Comparison of ENCODE assay signal across 18 mouse cellular contexts in genomic region chr5:92842881-92843280, GRCm38 (mm10).
DNase-seq lines count a peak whose midpoint lies in the region; ATAC-seq and TF ChIP-seq lines count a peak whose summit lies in the region.
"Had no signal": no experiment of that assay in that cellular context is flagged by ENCODE, and none has a peak within 500 bp of the region (broad histone marks: within the 10 kb centered on the region; RNA-seq: fewer than 3 reads in every experiment).

No protein-coding gene starts in this region.

- H3K4me2 ChIP-seq in intestine, embryonic 14.5 days (ENCODE audit: low read length): no peak overlapping the region
- no peak overlapping the region for H3K4me2 ChIP-seq in intestine, postnatal 0 days (replicated peaks; ENCODE audit: low read depth)
- H3K4me2 ChIP-seq in intestine, embryonic 15.5 days (replicated peaks): no peak overlapping the region
- H3K4me2 ChIP-seq: embryonic facial prominence, embryonic 15.5 days; limb, embryonic 15.5 days had no signal

- no peak overlapping the region for H3K9ac ChIP-seq in intestine, embryonic 14.5 days (ENCODE audit: low read length)
- no peak overlapping the region for H3K9ac ChIP-seq in intestine, postnatal 0 days (ENCODE audit: low read depth, low read length)
- no peak overlapping the region for H3K9ac ChIP-seq in intestine, embryonic 15.5 days
- H3K9ac ChIP-seq: embryonic facial prominence, embryonic 15.5 days; limb, embryonic 15.5 days; liver, postnatal 0 days; midbrain, embryonic 12.5 days had no signal

- peaks cover 26% of the 10 kb centered on the region for H3K4me1 ChIP-seq in intestine, embryonic 14.5 days (replicated peaks; ENCODE audit: control insufficient read depth, insufficient read depth, low read length)
- peaks cover 8% of the 10 kb centered on the region; the same call in 1 of the 2 replicates for H3K4me1 ChIP-seq in intestine, postnatal 0 days (replicated peaks; ENCODE audit: control insufficient read depth, insufficient read depth, low read length)
- peaks cover 22% of the 10 kb centered on the region for H3K4me1 ChIP-seq in intestine, embryonic 15.5 days (replicated peaks)
- H3K4me1 ChIP-seq: embryonic facial prominence, embryonic 15.5 days had no signal

- no peak overlapping the region for H3K4me3 ChIP-seq in intestine, embryonic 14.5 days (ENCODE audit: low read depth, low read length)
- no peak overlapping the region for H3K4me3 ChIP-seq in intestine, postnatal 0 days (ENCODE audit: low read depth, low read length)
- H3K4me3 ChIP-seq in intestine, embryonic 15.5 days (replicated peaks): no peak overlapping the region
- H3K4me3 ChIP-seq: embryonic facial prominence, embryonic 15.5 days; heart, adult 2 months; limb, embryonic 15.5 days; midbrain, embryonic 12.5 days; myocyte had no signal

- H3K36me3 ChIP-seq in intestine, embryonic 14.5 days (ENCODE audit: control insufficient read depth, insufficient read depth, low read length): no peaks in the 10 kb centered on the region
- H3K36me3 ChIP-seq in intestine, postnatal 0 days (ENCODE audit: control insufficient read depth, insufficient read depth): peaks cover 3% of the 10 kb centered on the region; the same call in 1 of the 2 replicates
- H3K36me3 ChIP-seq in intestine, embryonic 15.5 days: no peaks in the 10 kb centered on the region
- H3K36me3 ChIP-seq: embryonic facial prominence, embryonic 15.5 days; limb, embryonic 15.5 days; midbrain, embryonic 12.5 days had no signal

- ATAC-seq in intestine, embryonic 14.5 days (replicated peaks; ENCODE audit: low FRiP score, low TSS enrichment, low read depth): no peak
- ATAC-seq in intestine, postnatal 0 days: no peak
- ATAC-seq in intestine, embryonic 15.5 days: no peak
- ATAC-seq: inflammation-experienced regulatory T-cells, adult 6 months; liver, postnatal 0 days had no signal

- DNase-seq in intestine, embryonic 14.5 days (ENCODE audit: low spot score): no peak
- peak; percentile 29 for DNase-seq in kidney, postnatal 14 days
- DNase-seq in lung, postnatal 14 days: peak; percentile 37
- no peak for DNase-seq in testis, postnatal 14 days (ENCODE audit: low spot score)
- no peak for DNase-seq in right cerebral cortex, postnatal 14 days
- DNase-seq: adrenal gland, postnatal 10 days; cerebellum, adult 2 months; gastrocnemius, postnatal 10 days; heart, postnatal 4 days; liver, postnatal 0 days had no signal

- WGBS in intestine, embryonic 14.5 days: 44% methylated on average over 3 of the region's 3 CpGs
- WGBS in intestine, postnatal 0 days: 53% methylated on average over 3 of the region's 3 CpGs
- 47% methylated on average over 3 of the region's 3 CpGs for WGBS in intestine, embryonic 15.5 days

- H3K9me3 ChIP-seq in intestine, embryonic 14.5 days (ENCODE audit: control insufficient read depth, low read length): no peaks in the 10 kb centered on the region
- no peaks in the 10 kb centered on the region for H3K9me3 ChIP-seq in intestine, postnatal 0 days (ENCODE audit: control insufficient read depth)
- H3K9me3 ChIP-seq in intestine, embryonic 15.5 days: no peaks in the 10 kb centered on the region
- H3K9me3 ChIP-seq: embryonic facial prominence, embryonic 15.5 days; limb, embryonic 15.5 days; midbrain, embryonic 12.5 days had no signal

- H3K27me3 ChIP-seq in intestine, embryonic 14.5 days (replicated peaks; ENCODE audit: control insufficient read depth, insufficient read depth, low read length): no peaks in the 10 kb centered on the region
- no peaks in the 10 kb centered on the region for H3K27me3 ChIP-seq in intestine, postnatal 0 days (replicated peaks; ENCODE audit: control insufficient read depth, insufficient read depth, low read length)
- H3K27me3 ChIP-seq in intestine, embryonic 15.5 days (replicated peaks): no peaks in the 10 kb centered on the region
- H3K27me3 ChIP-seq: embryonic facial prominence, embryonic 15.5 days; limb, embryonic 15.5 days; midbrain, embryonic 12.5 days had no signal

- H3K27ac ChIP-seq in intestine, embryonic 14.5 days (ENCODE audit: low read depth): peak overlapping the region; percentile 64
- H3K27ac ChIP-seq in intestine, postnatal 0 days (ENCODE audit: low read depth, low read length): no peak overlapping the region
- 0 out of 2 replicates have a peak overlapping the region, but pooled peaks have one; percentile 48 for H3K27ac ChIP-seq in intestine, embryonic 15.5 days
- H3K27ac ChIP-seq: embryonic facial prominence, embryonic 15.5 days; heart, adult 2 months; limb, embryonic 15.5 days had no signal

- no peak for TF ChIP-seq CTCF in intestine, postnatal 0 days (IDR thresholded peaks at IDR 0.05; ENCODE audit: low read depth)

Comparison
In these comparisons a context has a peak if more than half of its experiments do, and no peak if none do; other contexts are left out.
1. DNase-seq: peak in kidney, postnatal 14 days (single experiment) and lung, postnatal 14 days (single experiment); none in intestine, embryonic 14.5 days (single experiment), testis, postnatal 14 days (single experiment) and right cerebral cortex, postnatal 14 days (single experiment).